Mouse (Mus musculus): ENCODE data around the gene Fstl4. TPM values are rescaled to one million over a fixed set of nuclear protein-coding genes. Genes with fewer than 3 reads are reported as not detected.

Gene Fstl4
- polyA plus RNA-seq, 1 experiment from 2014 or later, result 0.06 TPM

DNA sequence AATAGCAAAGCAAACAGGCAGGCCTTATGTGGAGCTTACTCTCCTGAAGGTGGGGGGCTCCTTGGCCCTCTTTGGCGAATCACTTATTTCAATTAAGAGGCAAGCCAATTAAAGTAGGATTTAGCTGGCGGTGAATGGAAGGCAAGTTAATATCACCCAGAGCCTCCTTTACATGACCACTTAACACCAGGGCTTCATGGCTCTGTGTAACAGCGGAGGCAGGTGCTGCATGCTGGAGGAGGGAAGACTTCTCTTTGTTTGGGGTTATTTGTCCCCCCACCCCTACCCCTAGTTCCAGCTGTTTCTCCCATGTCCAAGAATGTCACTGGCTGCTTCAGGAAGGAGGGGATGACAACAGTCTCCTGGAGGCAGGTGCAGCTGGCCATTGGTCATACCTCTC, 10.9 kb downstream of the Fstl4 start:
- Histone ChIP-seq H3K4me2 (no peak overlapping the region), H3K27ac (no peak overlapping the region), H3K4me3 (replicated peaks) (no peak overlapping the region), H3K4me1 (replicated peaks) (no peaks in the 10 kb centered on the region), H3K27me3 (no peaks in the 10 kb centered on the region), H3K36me3 (no peaks in the 10 kb centered on the region), H3K9ac (no peak overlapping the region), H3K9me3 (replicated peaks) (no peaks in the 10 kb centered on the region)
- 78% methylated on average over 3 of the region's 3 CpGs for WGBS (ENCODE audit: insufficient replicate concordance)
- no peak for ATAC-seq (ENCODE audit: low read depth)
- DNase-seq, result no peak

GRCm38 (mm10) chr11:52782426-52782825, 18.0 kb downstream of the Fstl4 start:
- Histone ChIP-seq H3K9ac (no peak overlapping the region), H3K9me3 (replicated peaks) (no peaks in the 10 kb centered on the region), H3K4me1 (replicated peaks) (no peaks in the 10 kb centered on the region), H3K4me3 (replicated peaks) (no peak overlapping the region), H3K27me3 (no peaks in the 10 kb centered on the region), H3K4me2 (no peak overlapping the region), H3K27ac (no peak overlapping the region), H3K36me3 (no peaks in the 10 kb centered on the region)
- no peak for DNase-seq
- WGBS (ENCODE audit: insufficient replicate concordance), result 65% methylated on average over 5 of the region's 5 CpGs
- ATAC-seq (ENCODE audit: low read depth), result no peak

DNA sequence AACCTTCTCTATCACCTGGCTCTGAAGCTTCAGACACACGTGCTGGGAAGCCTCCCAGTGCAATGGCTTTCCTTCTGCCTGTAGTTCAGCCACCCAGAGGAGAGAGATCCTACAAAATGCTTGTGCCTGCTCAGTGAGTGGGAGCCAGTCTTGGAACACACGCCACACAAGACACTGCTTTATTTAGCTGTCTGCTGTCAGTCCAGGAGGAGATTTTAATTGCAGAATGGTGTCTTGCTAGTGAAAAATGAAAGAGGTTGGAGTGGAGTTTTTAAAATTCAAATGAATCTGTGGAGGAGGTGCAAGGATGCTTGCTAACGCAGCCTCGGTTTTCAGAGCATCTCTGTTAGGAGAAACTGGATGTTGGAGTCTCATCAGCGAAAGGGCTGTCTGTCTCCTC, 29.9 kb downstream of the Fstl4 start:
- H3K27ac ChIP-seq, result no peak overlapping the region
- no peaks in the 10 kb centered on the region for H3K4me1 ChIP-seq (replicated peaks)
- ATAC-seq (ENCODE audit: low read depth) (no peak), DNase-seq (no peak)
- H3K9me3 ChIP-seq (replicated peaks), result no peaks in the 10 kb centered on the region
- no peak overlapping the region for H3K4me3 ChIP-seq (replicated peaks)
- H3K27me3 ChIP-seq, result no peaks in the 10 kb centered on the region
- no peak overlapping the region for H3K4me2 ChIP-seq
- 62% methylated on average over 5 of the region's 5 CpGs for WGBS (ENCODE audit: insufficient replicate concordance)
- no peak overlapping the region for H3K9ac ChIP-seq
- H3K36me3 ChIP-seq, result no peaks in the 10 kb centered on the region

DNA sequence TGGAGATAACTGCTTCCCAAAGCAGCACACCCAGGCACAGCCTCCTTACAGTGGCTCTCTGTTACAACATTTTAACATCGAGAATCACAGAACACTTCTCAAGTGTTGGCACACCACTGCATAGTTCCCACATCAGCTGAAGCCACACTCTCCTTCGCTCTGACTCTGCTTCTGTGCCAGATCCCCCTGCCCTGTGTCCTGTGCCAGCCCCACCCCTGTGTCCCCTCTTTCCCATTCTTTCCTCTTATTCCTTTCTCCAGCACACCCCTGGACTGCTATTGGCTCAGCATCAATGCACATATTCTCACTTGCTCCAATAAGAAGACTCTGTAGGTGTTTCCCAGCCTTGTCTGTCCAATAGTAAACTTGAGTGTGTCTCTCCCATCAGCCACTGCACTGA, 45.1 kb downstream of the Fstl4 start:
- ATAC-seq (ENCODE audit: low read depth) (no peak), DNase-seq (no peak)
- no peak overlapping the region for H3K27ac ChIP-seq
- no peak overlapping the region for H3K4me2 ChIP-seq
- H3K36me3 ChIP-seq, result no peaks in the 10 kb centered on the region
- no peaks in the 10 kb centered on the region for H3K27me3 ChIP-seq
- no peaks in the 10 kb centered on the region for H3K4me1 ChIP-seq (replicated peaks)
- H3K4me3 ChIP-seq (replicated peaks), result no peak overlapping the region
- no peak overlapping the region for H3K9ac ChIP-seq
- H3K9me3 ChIP-seq (replicated peaks), result no peaks in the 10 kb centered on the region
- 54% methylated on average over 2 of the region's 2 CpGs for WGBS (ENCODE audit: insufficient replicate concordance)

DNA sequence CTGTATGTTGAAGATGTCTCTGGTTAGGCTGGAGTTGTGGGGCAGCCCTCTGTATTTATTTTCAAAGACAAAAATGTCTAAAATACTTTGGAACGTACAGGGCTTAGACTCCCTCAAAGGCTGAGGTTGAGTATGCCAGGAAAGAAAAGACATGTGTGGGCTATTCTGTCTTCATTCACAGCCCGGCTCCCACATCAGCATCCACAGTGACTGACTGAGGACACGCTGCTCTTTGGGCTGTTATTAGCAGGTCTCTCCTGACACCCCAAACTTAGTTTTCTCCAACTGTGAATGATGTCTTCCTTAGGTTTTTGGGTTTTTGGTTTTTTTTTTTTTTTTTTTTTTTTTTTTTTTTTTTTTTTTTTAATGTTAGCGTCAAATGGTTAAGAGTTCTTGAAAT, 51.6 kb downstream of the Fstl4 start:
- Histone ChIP-seq H3K36me3 (no peaks in the 10 kb centered on the region), H3K4me3 (replicated peaks) (no peak overlapping the region), H3K9me3 (replicated peaks) (no peaks in the 10 kb centered on the region), H3K4me2 (no peak overlapping the region), H3K4me1 (replicated peaks) (no peaks in the 10 kb centered on the region), H3K9ac (no peak overlapping the region), H3K27ac (no peak overlapping the region), H3K27me3 (no peaks in the 10 kb centered on the region)
- DNase-seq (no peak), ATAC-seq (ENCODE audit: low read depth) (no peak)
- 74% methylated on average over 4 of the region's 4 CpGs for WGBS (ENCODE audit: insufficient replicate concordance)

- Histone ChIP-seq H3K27me3 (no peaks in the 10 kb centered on the region), H3K9ac (no peak overlapping the region), H3K36me3 (no peaks in the 10 kb centered on the region), H3K4me2 (no peak overlapping the region), H3K4me1 (replicated peaks) (no peaks in the 10 kb centered on the region), H3K9me3 (replicated peaks) (no peaks in the 10 kb centered on the region), H3K4me3 (replicated peaks) (no peak overlapping the region), H3K27ac (no peak overlapping the region)
- DNase-seq (no peak), ATAC-seq (ENCODE audit: low read depth) (no peak)
- WGBS (ENCODE audit: insufficient replicate concordance), result 5% methylated on average over 2 of the region's 2 CpGs
Observed at GRCm38 (mm10) chr11:52820336-52820905, 56.0 kb downstream of the Fstl4 start.

DNA sequence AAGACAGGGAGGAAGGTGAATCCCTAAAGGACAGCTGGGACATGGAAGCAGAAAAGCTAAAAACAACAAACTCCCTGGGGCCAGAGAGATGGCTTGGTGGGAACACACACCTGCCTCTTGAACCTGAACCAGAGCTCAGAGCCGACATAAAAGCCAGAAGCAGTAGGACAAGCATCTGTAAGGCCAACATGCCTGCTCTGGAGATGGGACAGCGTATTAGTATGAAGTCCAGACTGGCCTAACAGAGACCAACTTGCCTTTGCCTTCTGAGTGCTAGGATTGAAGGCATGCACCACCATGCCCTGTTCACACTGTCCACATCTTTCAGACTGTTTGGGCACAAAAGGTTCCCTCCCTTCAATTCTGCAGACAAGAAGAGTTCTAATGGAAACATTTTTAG, 62.2 kb downstream of the Fstl4 start:
- ATAC-seq (ENCODE audit: low read depth) (no peak), DNase-seq (no peak)
- Histone ChIP-seq H3K4me3 (replicated peaks) (no peak overlapping the region), H3K36me3 (no peaks in the 10 kb centered on the region), H3K9ac (no peak overlapping the region), H3K9me3 (replicated peaks) (no peaks in the 10 kb centered on the region), H3K27me3 (no peaks in the 10 kb centered on the region), H3K4me2 (no peak overlapping the region), H3K4me1 (replicated peaks) (no peaks in the 10 kb centered on the region), H3K27ac (no peak overlapping the region)
- 51% methylated on average over 2 of the region's 2 CpGs for WGBS (ENCODE audit: insufficient replicate concordance)

DNA sequence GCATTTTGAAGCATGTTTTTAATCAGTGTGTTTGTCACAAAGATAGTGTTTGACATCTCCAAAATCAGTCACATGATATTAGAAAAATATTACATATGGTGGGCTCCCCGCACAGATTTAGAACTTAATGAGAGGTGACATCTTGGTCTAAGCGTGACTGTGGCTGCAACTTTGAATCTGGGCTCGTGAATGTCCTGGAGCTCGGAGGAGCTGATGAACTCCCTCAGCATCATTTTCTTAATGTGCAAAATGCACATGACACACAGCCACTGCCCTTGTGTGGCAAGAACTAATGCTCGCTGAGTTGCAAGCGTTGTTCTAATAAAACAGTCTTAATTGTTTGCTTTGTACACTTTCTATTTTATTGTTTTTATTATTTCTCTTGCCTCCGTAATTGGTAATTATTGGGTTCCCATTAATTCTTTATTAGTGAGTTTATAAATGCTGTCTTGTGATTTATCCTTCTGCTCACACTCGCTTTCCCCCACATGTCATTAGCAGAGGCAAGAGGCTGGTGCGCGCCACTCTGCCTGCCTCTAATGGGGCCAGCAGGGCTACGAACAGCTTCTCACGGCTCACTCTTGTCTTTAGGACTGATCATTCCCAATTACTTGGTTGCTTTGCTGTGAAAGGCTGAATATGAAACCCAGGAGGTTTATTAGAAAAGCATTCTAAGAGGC, 67.3 kb downstream of the Fstl4 start:
- Histone ChIP-seq H3K36me3 (no peaks in the 10 kb centered on the region), H3K4me3 (replicated peaks) (no peak overlapping the region), H3K4me2 (no peak overlapping the region), H3K27me3 (no peaks in the 10 kb centered on the region), H3K9me3 (replicated peaks) (no peaks in the 10 kb centered on the region), H3K4me1 (replicated peaks) (no peaks in the 10 kb centered on the region), H3K9ac (no peak overlapping the region), H3K27ac (no peak overlapping the region)
- ATAC-seq (ENCODE audit: low read depth) (no peak), DNase-seq (no peak)
- 75% methylated on average over 12 of the region's 12 CpGs for WGBS (ENCODE audit: insufficient replicate concordance)

DNA sequence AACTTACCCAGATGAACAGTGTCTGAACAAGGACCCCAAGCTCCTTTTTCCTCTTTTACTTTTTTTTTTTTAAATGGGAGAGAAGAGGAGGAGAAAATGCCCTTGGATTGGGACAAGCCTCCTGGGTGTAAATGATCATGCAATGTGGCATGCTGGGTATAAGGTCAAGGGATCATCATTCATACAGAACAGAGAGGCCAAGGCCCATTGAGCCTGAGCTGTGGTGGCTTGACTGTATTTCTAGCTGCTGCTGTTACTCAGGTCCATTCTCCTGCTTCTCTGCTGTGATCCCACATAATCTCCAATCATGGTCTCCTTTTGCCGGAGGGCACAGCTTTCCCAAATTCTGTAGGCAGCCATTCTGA, 67.9 kb downstream of the Fstl4 start:
- Histone ChIP-seq H3K9me3 (replicated peaks) (no peaks in the 10 kb centered on the region), H3K4me2 (no peak overlapping the region), H3K27me3 (no peaks in the 10 kb centered on the region), H3K9ac (no peak overlapping the region), H3K4me1 (replicated peaks) (no peaks in the 10 kb centered on the region), H3K36me3 (no peaks in the 10 kb centered on the region), H3K4me3 (replicated peaks) (no peak overlapping the region), H3K27ac (no peak overlapping the region)
- WGBS (ENCODE audit: insufficient replicate concordance), result 67% methylated on average over 1 of the region's 1 CpGs
- no peak for DNase-seq
- ATAC-seq (ENCODE audit: low read depth), result no peak

- Histone ChIP-seq H3K9ac (no peak overlapping the region), H3K36me3 (no peaks in the 10 kb centered on the region), H3K4me3 (replicated peaks) (no peak overlapping the region), H3K27me3 (no peaks in the 10 kb centered on the region), H3K4me2 (no peak overlapping the region), H3K4me1 (replicated peaks) (no peaks in the 10 kb centered on the region), H3K9me3 (replicated peaks) (no peaks in the 10 kb centered on the region), H3K27ac (no peak overlapping the region)
- WGBS (ENCODE audit: insufficient replicate concordance), result 59% methylated on average over 2 of the region's 2 CpGs
- ATAC-seq (ENCODE audit: low read depth), result no peak
- no peak for DNase-seq
Observed at GRCm38 (mm10) chr11:52848691-52849090, 84.3 kb downstream of the Fstl4 start.

DNA sequence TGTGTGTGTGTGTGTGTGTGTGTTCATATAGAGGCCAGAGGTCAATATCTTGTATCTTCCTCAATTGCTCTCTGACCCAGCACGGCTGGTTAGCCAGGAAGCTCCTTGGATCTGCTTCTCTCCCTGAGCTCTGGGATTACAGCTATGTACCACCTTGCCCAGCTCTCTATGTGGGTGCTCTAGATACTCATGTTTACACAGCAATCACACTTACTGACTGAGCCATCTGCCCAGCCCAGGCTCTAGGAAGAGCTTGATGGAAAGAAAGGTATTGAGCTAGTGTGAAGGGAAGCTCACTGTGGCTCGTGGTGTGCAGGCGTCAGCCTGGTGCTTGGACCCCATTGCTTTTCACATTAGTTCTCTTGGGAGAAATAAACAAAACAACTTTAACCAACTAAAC, 85.6 kb downstream of the Fstl4 start:
- no peaks in the 10 kb centered on the region for H3K27me3 ChIP-seq
- no peak for DNase-seq
- no peak for ATAC-seq (ENCODE audit: low read depth)
- no peak overlapping the region for H3K4me2 ChIP-seq
- no peak overlapping the region for H3K9ac ChIP-seq
- H3K27ac ChIP-seq, result no peak overlapping the region
- 70% methylated on average over 3 of the region's 3 CpGs for WGBS (ENCODE audit: insufficient replicate concordance)
- H3K4me1 ChIP-seq (replicated peaks), result no peaks in the 10 kb centered on the region
- H3K4me3 ChIP-seq (replicated peaks), result no peak overlapping the region
- no peaks in the 10 kb centered on the region for H3K36me3 ChIP-seq
- H3K9me3 ChIP-seq (replicated peaks), result no peaks in the 10 kb centered on the region

GRCm38 (mm10) chr11:52872846-52873512, 108.5 kb downstream of the Fstl4 start:
- Histone ChIP-seq H3K9me3 (replicated peaks) (0 out of 2 replicates have a peak, but pooled peaks cover 9% of the 10 kb centered on the region), H3K27ac (no peak overlapping the region), H3K4me3 (replicated peaks) (no peak overlapping the region), H3K36me3 (no peaks in the 10 kb centered on the region), H3K4me1 (replicated peaks) (no peaks in the 10 kb centered on the region), H3K27me3 (no peaks in the 10 kb centered on the region), H3K9ac (no peak overlapping the region), H3K4me2 (no peak overlapping the region)
- WGBS (ENCODE audit: insufficient replicate concordance), result 75% methylated on average over 15 of the region's 15 CpGs
- ATAC-seq (ENCODE audit: low read depth), result no peak
- no peak for DNase-seq
